Mouse (Mus musculus) embryo, embryonic 10 days (tissue): Measurements from ENCODE around the gene Fam76a.

ENCODE experiments used
- DNase-seq: peaks from one replicate; pipeline ENCODE4 v3.0.0-alpha.2; 2015; ENCODE audit warnings: low spot score

The Fam76a gene

GRCm38 (mm10) chr4:132884064-132884843, 38.1 kb downstream of the Fam76a start, which contains the start of gene Stx12:
Gene Stx12, minus strand, starts transcription at chr4:132884509.
- peak; percentile 94 for DNase-seq

DNA sequence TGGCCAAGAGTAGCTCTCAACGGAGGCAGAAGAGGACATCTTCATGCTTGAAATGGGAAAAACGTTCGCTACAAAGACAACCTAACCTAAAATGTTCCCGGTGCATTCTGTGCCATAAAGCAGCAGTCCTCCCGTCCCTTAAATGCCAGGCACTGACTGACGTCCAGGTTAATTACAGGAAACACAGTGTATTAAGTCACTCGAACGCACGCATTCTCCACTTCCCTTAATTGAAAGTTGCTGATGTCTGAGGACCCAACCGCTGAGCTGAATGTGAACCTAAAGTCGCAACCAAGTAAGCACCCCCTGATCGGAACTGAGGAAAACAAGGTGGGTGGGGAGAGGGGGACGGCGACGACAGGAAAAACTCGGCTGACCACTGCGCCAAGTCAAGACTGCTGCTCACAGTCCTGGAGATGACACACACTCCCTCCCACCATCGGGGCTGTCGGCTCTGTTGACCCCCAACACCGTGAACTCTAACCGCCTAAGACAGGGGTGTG, 38.7 kb downstream of the Fam76a start:
- no peak for DNase-seq

DNA sequence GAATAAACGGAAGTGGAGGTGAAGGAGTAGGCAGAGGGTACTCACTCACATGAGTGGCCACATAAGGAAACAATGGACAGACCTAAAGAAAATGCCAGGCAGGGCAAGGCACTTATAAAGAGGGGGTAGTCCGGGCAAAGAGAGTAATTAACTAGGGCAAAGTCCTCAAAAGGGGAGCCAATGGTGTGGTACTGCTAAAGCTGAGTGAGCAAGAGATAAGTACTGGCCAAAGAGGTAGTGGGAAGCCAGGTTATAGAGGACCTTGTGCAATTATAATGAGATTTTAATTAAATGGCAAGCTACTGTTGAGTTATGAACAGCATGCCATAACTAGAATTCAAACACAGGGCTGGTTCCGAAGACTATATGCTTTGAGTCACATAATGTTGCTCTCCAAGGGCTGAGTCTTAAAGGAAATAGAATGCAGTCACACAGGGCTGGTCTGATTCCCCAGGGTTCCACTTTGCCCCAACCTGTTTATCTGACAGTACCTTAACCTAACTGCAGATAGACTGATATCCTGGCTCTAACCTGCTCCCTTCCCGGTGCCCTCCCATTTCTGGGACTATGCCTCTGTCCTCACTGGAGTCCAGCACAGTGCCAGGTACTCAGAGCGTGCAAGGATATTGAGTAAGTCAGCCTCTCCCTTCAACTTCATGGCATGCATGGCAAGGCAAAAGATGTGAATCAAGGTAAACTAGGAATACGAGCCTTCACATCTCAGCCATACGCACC, 47.8 kb downstream of the Fam76a start:
- no peak for DNase-seq

GRCm38 (mm10) chr4:132873481-132874362, 48.6 kb downstream of the Fam76a start:
- no peak for DNase-seq

DNA sequence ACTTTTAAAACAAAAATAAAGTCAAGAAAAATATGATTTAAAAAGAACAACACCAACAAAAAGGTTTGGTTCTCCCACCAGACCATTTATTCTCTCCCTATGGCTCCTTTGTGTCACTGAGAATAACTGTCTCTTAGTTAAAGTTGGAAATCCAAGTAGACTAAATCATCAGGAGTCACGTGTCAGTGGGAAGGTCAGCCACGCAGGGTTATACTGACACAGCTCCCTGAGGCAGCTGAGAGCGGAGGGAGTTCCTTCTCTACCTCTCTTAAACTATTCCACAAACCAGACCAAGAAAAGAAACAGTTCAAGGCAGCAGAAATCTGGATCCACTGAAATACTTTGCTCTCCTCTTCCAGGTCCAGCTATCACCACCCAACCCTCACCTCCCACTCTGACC, 51.2 kb downstream of the Fam76a start:
- no peak for DNase-seq

DNA sequence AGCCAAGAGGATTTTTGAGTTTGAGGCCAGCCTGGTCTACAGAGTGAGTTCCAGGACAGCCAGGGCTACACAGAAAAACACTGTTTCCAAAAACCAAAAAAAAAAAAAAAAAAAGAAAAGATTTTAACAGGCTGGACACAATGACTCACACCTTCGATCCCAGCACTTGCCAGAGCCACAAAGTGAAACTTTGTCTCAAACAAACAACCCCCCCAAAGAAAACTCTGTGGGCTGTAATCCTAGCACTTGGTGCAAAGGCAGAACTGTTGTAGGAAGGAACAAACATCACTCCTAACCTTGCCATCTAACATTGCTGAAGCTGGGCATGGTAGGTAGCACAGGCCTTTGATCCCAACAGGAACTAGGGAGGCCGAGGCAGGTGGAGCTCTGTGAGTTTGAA, 57.5 kb downstream of the Fam76a start:
- DNase-seq = no peak

GRCm38 (mm10) chr4:132863012-132863411, 59.3 kb downstream of the Fam76a start:
- DNase-seq = no peak

- DNase-seq = no peak
These were observed 61.5 kb downstream of the Fam76a start for GRCm38 (mm10) chr4:132860880-132861279.
